Mouse (Mus musculus) olfactory bulb, adult 2 months (tissue): ENCODE results near the gene Ppat.

ENCODE experiments used
- CTCF ChIP-seq: fragments of 200-500 bp; IDR thresholded peaks from 2 replicates; pipeline ENCODE4 v1.5.1; 2012; ENCODE audit warnings: low read depth, mild to moderate bottlenecking, low read length, moderate library complexity; ENCODE audit not compliant: insufficient read depth
- POLR2A ChIP-seq: fragments of 200-500 bp; IDR thresholded peaks from 2 replicates; pipeline ENCODE4 v1.6.1; 2012; ENCODE audit warnings: mild to moderate bottlenecking, low read depth, low read length, moderate library complexity; ENCODE audit not compliant: insufficient read depth

DNA sequence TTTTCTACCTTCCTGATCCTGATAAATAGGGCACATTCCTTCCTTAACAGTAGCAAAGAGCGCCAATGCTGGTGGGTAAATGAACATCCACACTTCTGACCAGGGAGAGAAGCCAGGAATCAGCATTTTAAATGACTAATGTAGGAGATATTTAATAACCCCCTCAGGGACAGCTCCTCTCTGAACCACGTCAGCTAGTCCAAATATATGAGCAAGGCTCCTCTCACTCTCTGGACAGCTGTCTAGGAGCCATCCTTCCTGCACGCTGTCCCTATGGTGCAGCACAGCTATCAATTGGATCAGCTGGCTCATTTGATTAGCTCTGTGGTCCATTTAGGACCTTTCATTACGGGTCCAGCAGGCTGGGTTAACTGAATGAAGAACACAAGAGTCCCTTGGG is 28.5 kb downstream of the Ppat start:
- no peak for TF ChIP-seq POLR2A
- TF ChIP-seq CTCF = no peak
